Mouse (Mus musculus) bone marrow, adult 2 months (tissue): ENCODE measurements around the gene Sdk1.

Experiments
- CTCF ChIP-seq: fragments of 200-500 bp; IDR thresholded peaks from 2 replicates; pipeline ENCODE4 v1.5.1; 2011; ENCODE audit warnings: low read length, control low read depth; ENCODE audit not compliant: control insufficient read depth, insufficient read depth
- POLR2A ChIP-seq: fragments of 200-500 bp; IDR thresholded peaks from 2 replicates; pipeline ENCODE4 v1.6.1; 2011; ENCODE audit warnings: low read depth, mild to moderate bottlenecking, control low read depth, low read length, borderline replicate concordance; ENCODE audit not compliant: control insufficient read depth

GRCm38 (mm10) chr5:141564197-141564596, 322.9 kb downstream of the Sdk1 start:
- TF ChIP-seq CTCF (peak; percentile 28; the same call in 1 of the 2 replicates), POLR2A (no peak)
